Mouse (Mus musculus) myocyte (in vitro differentiated cells): ENCODE measurements around the gene Slc2a6. TPM values are rescaled to one million over a fixed set of nuclear protein-coding genes. Genes with fewer than 3 reads are reported as not detected.

Source experiments
- H3K27me3 ChIP-seq: one replicate; pipeline ENCODE4 v1.6.1; 2011; ENCODE audit not compliant: control insufficient read depth, insufficient read depth, insufficient read length
- H3K36me3 ChIP-seq: one replicate; pipeline ENCODE4 v1.6.1; 2011; ENCODE audit not compliant: control insufficient read depth, insufficient read depth
- H3K4me2 ChIP-seq: one replicate; pipeline ENCODE4 v1.6.1; 2011; ENCODE audit warnings: low read depth, control low read depth
- H3K4me3 ChIP-seq: one replicate; pipeline ENCODE4 v1.5.1; 2011; ENCODE audit warnings: mild to moderate bottlenecking, control low read depth, moderate library complexity
- H3K79me2 ChIP-seq: one replicate; pipeline ENCODE4 v1.6.1; 2011; ENCODE audit not compliant: control insufficient read depth, insufficient read depth
- H3ac ChIP-seq: one replicate; pipeline ENCODE4 v1.6.1; 2011; ENCODE audit not compliant: control insufficient read depth, insufficient read length
- CEBPB ChIP-seq: IDR thresholded peaks from 2 replicates; pipeline ENCODE4 v1.6.1; 2011; ENCODE audit warnings: mild to moderate bottlenecking, moderate library complexity; ENCODE audit not compliant: poor library complexity, insufficient read depth, severe bottlenecking
- E2F4 ChIP-seq: IDR thresholded peaks from one replicate; pipeline ENCODE4 v1.6.1; 2011; ENCODE audit warnings: mild to moderate bottlenecking, control low read depth, moderate library complexity; ENCODE audit not compliant: insufficient read depth
- MAX ChIP-seq: IDR thresholded peaks from one replicate; pipeline ENCODE4 v1.6.1; 2011; ENCODE audit warnings: low read depth, mild to moderate bottlenecking, control low read depth
- MYOD1 ChIP-seq, 3 experiments: IDR thresholded peaks; one replicate each; pipeline ENCODE4 v1.6.1; 2011; ENCODE audit warnings: control low read depth in 2 of 3, low read depth in 2 of 3, mild to moderate bottlenecking in 2 of 3, moderate library complexity in 1 of 3; ENCODE audit not compliant: insufficient read length in 2 of 3, control insufficient read depth in 1 of 3
- MYOG ChIP-seq, 3 experiments: IDR thresholded peaks; one replicate each; pipeline ENCODE4 v1.6.1; 2011; ENCODE audit warnings: control low read depth in 2 of 3, low read depth in 2 of 3, mild to moderate bottlenecking in 2 of 3; ENCODE audit not compliant: insufficient read length in 2 of 3, control insufficient read depth in 1 of 3, insufficient read depth in 1 of 3
- POLR2A ChIP-seq: IDR thresholded peaks from one replicate; pipeline ENCODE4 v1.6.1; 2011; ENCODE audit warnings: low read depth, mild to moderate bottlenecking, control low read depth, moderate library complexity; ENCODE audit not compliant: insufficient read length
- POLR2AphosphoS2 ChIP-seq: IDR thresholded peaks from one replicate; pipeline ENCODE4 v1.6.1; 2011; ENCODE audit warnings: low read depth, control low read depth; ENCODE audit not compliant: insufficient read length
- REST ChIP-seq: IDR thresholded peaks from one replicate; pipeline ENCODE4 v1.6.1; 2011; ENCODE audit warnings: mild to moderate bottlenecking, control low read depth, moderate library complexity; ENCODE audit not compliant: insufficient read depth, insufficient read length
- SRF ChIP-seq: IDR thresholded peaks from one replicate; pipeline ENCODE4 v1.6.1; 2011; ENCODE audit warnings: low read depth; ENCODE audit not compliant: control insufficient read depth, insufficient read length
- TCF12 ChIP-seq: IDR thresholded peaks from one replicate; pipeline ENCODE4 v1.6.1; 2011; ENCODE audit warnings: mild to moderate bottlenecking, control low read depth; ENCODE audit not compliant: poor library complexity, insufficient read depth, severe bottlenecking
- TCF3 ChIP-seq: IDR thresholded peaks from one replicate; pipeline ENCODE4 v1.6.1; 2011; ENCODE audit warnings: low read depth, control low read depth; ENCODE audit not compliant: insufficient read length
- USF1 ChIP-seq: IDR thresholded peaks from one replicate; pipeline ENCODE4 v1.6.1; 2011; ENCODE audit warnings: low read depth, mild to moderate bottlenecking, control low read depth, moderate library complexity
- polyA plus RNA-seq: library from polyadenylated mRNA; unstranded; fragments of >200 nt; fragmentation: generic; extraction: Trizol; gene quantifications from one replicate; pipeline ENCODE4 v1.2.1, GENCODE M21; 2012; ENCODE audit warnings: missing spikeins

Slc2a6 gene
- polyA plus RNA-seq, 1 experiment = 102 TPM

DNA sequence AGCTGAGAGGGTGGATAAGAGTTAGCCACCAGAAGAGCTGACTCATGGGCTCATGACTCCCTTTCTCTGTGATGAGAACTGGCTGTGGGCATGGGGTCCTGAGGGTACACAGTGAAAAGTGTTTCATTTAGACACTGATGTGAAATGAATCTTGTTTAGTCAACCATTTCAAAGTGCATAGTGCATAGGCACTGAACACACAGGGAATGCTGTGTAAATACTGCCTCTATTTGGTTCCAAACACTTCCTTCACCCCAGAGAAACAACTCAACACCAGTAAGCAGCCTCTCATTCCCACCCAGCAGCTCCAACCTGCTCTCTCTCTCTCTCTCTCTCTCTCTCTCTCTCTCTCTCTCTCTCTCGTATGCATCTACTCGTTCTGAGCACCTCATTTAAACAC is 43.6 kb downstream of the Slc2a6 start:
- Histone ChIP-seq H3K36me3 (no peaks in the 10 kb centered on the region), H3K27me3 (peaks cover 64% of the 10 kb centered on the region), H3K4me3 (no peak overlapping the region), H3K79me2 (no peaks in the 10 kb centered on the region), H3ac (no peak overlapping the region), H3K4me2 (no peak overlapping the region)
- TF ChIP-seq TCF3 = no peak

DNA sequence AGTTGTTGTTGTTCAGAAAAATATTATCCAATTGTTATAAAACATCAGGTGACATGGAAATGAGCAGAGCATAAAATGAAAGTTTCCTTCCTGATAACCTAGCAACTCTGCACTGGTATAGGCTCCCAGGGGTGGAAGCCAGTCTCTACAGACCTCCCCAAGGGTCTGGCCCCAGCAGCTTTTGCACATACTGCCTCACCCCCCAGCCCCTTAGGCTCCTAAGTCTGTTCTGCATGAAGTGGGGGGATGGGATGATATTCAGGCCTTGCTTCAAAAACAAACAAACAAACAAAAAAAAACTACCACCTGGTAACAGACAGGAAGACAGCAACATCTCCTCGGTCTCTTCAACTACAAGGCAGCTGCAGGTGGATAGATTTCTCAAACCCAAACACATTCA is 47.4 kb downstream of the Slc2a6 start:
- H3K36me3 ChIP-seq = no peaks in the 10 kb centered on the region
- peaks cover 75% of the 10 kb centered on the region for H3K27me3 ChIP-seq
- TF ChIP-seq REST (no peak), MAX (no peak), USF1 (no peak), TCF3 (no peak), TCF12 (no peak), MYOG (IDR thresholded peaks at IDR 0.05; ENCODE audit: control insufficient read depth in 1 of 3, insufficient read depth in 1 of 3, insufficient read length in 2 of 3, low read depth in 2 of 3) (no peak)
- no peak overlapping the region for H3K4me2 ChIP-seq
- H3K79me2 ChIP-seq = no peaks in the 10 kb centered on the region
- H3ac ChIP-seq = no peak overlapping the region
- H3K4me3 ChIP-seq = no peak overlapping the region

DNA sequence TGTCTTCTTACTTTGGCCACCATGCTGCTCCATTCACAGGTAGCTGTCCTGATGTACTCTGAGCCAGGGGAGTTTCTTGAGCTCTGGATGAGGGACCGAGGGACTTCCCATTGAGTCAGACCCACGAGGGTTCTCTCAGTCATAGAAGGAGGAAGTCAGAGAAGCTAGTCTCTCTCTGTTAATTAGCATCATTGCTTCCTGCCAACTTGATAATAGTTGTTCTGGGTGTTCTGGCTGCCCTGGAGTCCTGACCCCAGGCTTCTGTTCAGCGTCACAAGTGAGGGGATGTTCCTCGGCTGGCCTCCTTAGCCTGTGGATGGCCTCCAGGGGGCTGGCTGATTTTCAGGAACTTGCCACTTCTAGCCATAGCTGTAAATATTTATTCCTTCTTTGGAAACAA is 53.8 kb downstream of the Slc2a6 start:
- Histone ChIP-seq H3ac (no peak overlapping the region), H3K27me3 (peaks cover 66% of the 10 kb centered on the region), H3K79me2 (no peaks in the 10 kb centered on the region), H3K36me3 (no peaks in the 10 kb centered on the region), H3K4me3 (no peak overlapping the region), H3K4me2 (no peak overlapping the region)
- no peak for TF ChIP-seq E2F4
- TF ChIP-seq SRF = no peak
- no peak for TF ChIP-seq USF1
- TF ChIP-seq POLR2A = no peak
- no peak for TF ChIP-seq MYOD1 (IDR thresholded peaks at IDR 0.05; ENCODE audit: control insufficient read depth in 1 of 3, insufficient read length in 2 of 3, low read depth in 2 of 3)
- no peak for TF ChIP-seq POLR2AphosphoS2
- no peak for TF ChIP-seq TCF12

DNA sequence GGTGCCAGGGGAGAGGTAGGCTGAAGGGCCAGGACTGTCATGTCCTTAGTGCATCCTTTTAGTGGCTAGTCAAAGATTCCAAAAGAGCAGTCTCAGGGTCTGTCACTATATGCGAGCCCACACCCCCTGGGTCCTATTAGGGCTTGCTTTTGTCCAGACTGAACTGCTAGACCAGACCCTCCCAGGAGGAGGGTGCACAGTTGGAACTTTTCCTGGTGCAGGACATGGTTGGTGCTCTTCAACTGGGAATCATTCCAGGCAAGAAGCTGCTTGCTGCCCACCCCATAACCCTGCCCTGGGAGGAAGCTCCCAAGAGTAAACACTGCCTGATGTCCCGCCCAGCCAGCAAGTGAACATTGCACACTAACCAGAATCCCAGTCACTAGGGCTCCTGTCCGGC is 54.7 kb downstream of the Slc2a6 start, which contains the start of gene Adamts13:
TSS of gene Adamts13 (plus strand) at position 301 of the 400 bp plus-strand sequence.
- Histone ChIP-seq H3K4me2 (no peak within 1 kb of the TSS), H3K36me3 (no peaks in the 10 kb centered on the region), H3K79me2 (no peaks in the 10 kb centered on the region), H3K27me3 (peaks cover 59% of the 10 kb centered on the region), H3K4me3 (no peak within 1 kb of the TSS), H3ac (no peak within 1 kb of the TSS)
- no peak for TF ChIP-seq TCF12
- TF ChIP-seq POLR2AphosphoS2 = no peak
- no peak for TF ChIP-seq MAX
- TF ChIP-seq CEBPB = no peak
- TF ChIP-seq MYOD1 (IDR thresholded peaks at IDR 0.05; ENCODE audit: control insufficient read depth in 1 of 3, insufficient read length in 2 of 3, low read depth in 2 of 3) = no peak
- no peak for TF ChIP-seq TCF3
- no peak for TF ChIP-seq POLR2A
- no peak for TF ChIP-seq MYOG (IDR thresholded peaks at IDR 0.05; ENCODE audit: control insufficient read depth in 1 of 3, insufficient read depth in 1 of 3, insufficient read length in 2 of 3, low read depth in 2 of 3)
- TF ChIP-seq SRF = no peak
- no peak for TF ChIP-seq REST
- no peak for TF ChIP-seq E2F4
- no peak for TF ChIP-seq USF1

Other genes with a start within 250 kb of the Slc2a6 start
- gene Abo, start 163.0 kb downstream of the Slc2a6 start, polyA plus RNA-seq = not detected
- 16.7 TPM for gene Surf6, start 125.1 kb downstream of the Slc2a6 start, polyA plus RNA-seq
- 38.6 TPM for gene Med22, start 117.3 kb downstream of the Slc2a6 start, polyA plus RNA-seq
- 2,027 TPM for gene Rpl7a, start 117.2 kb downstream of the Slc2a6 start, polyA plus RNA-seq
- gene Surf2, start 111.6 kb downstream of the Slc2a6 start, polyA plus RNA-seq = 34.9 TPM
- gene Surf1, start 111.5 kb downstream of the Slc2a6 start, polyA plus RNA-seq = 53.8 TPM
- gene Surf4, start 94.1 kb downstream of the Slc2a6 start, polyA plus RNA-seq = 173 TPM
- 0.02 TPM for gene Stkld1, start 94.0 kb downstream of the Slc2a6 start, polyA plus RNA-seq
- gene Rexo4, start 63.6 kb downstream of the Slc2a6 start, polyA plus RNA-seq = 23.3 TPM
- gene Adamts13, start 54.6 kb downstream of the Slc2a6 start, polyA plus RNA-seq = not detected
- 22.8 TPM for gene Cacfd1, start 18.1 kb downstream of the Slc2a6 start, polyA plus RNA-seq
- 1,410 TPM for gene Mymk, start 44.2 kb upstream of the Slc2a6 start, polyA plus RNA-seq
- gene Adamtsl2, start 51.4 kb upstream of the Slc2a6 start, polyA plus RNA-seq = 17.6 TPM
- gene Fam163b, start 114.5 kb upstream of the Slc2a6 start, polyA plus RNA-seq = 0.04 TPM
- 8.2 TPM for gene Dbh, start 137.2 kb upstream of the Slc2a6 start, polyA plus RNA-seq
- 28.4 TPM for gene Sardh, start 220.3 kb upstream of the Slc2a6 start, polyA plus RNA-seq